Mouse (Mus musculus): ENCODE measurements around the gene Vps37b.

GRCm38 (mm10) chr5:123981250-123981554, 50.9 kb downstream of the Vps37b start:
- no peak for TF ChIP-seq CTCF (IDR thresholded peaks at IDR 0.05; ENCODE audit: low read depth)
- TF ChIP-seq EP300 (IDR thresholded peaks at IDR 0.05; ENCODE audit: low read depth), result no peak
